Mouse (Mus musculus) forebrain, embryonic 15.5 days (tissue): ENCODE results near the gene Mbd3. TPM values are rescaled to one million over a fixed set of nuclear protein-coding genes. Genes with fewer than 3 reads are reported as not detected.

Experiments
- ATAC-seq: fragments of 200-750 bp; cut with Nextera tagmentation; replicated peaks from 2 replicates; pipeline ENCODE4 v1.8.0; 2017; ENCODE audit warnings: mild to moderate bottlenecking, moderate TSS enrichment, moderate library complexity
- H3K27ac ChIP-seq: fragments of 300-500 bp; sonication (generic); replicated peaks from 2 replicates; pipeline ENCODE4 v1.5.1; 2015; ENCODE audit warnings: mild to moderate bottlenecking, inconsistent platforms
- H3K27me3 ChIP-seq: fragments of 300-500 bp; sonication (generic); 2 replicates; pipeline ENCODE4 v1.6.1; 2015; ENCODE audit warnings: inconsistent platforms
- H3K36me3 ChIP-seq: fragments of 300-500 bp; sonication (generic); 2 replicates; pipeline ENCODE4 v1.6.1; 2015; ENCODE audit warnings: mild to moderate bottlenecking, inconsistent platforms
- H3K4me1 ChIP-seq: fragments of 300-500 bp; sonication (generic); 2 replicates; pipeline ENCODE4 v1.6.1; 2015; ENCODE audit warnings: inconsistent platforms
- H3K4me2 ChIP-seq: fragments of 300-500 bp; sonication (generic); replicated peaks from 2 replicates; pipeline ENCODE4 v1.6.1; 2015; ENCODE audit warnings: mild to moderate bottlenecking, inconsistent platforms
- H3K4me3 ChIP-seq: fragments of 300-500 bp; sonication (generic); 2 replicates; pipeline ENCODE4 v1.5.1; 2015; ENCODE audit warnings: mild to moderate bottlenecking, inconsistent platforms
- H3K9ac ChIP-seq: fragments of 300-500 bp; sonication (generic); replicated peaks from 2 replicates; pipeline ENCODE4 v1.6.1; 2015; ENCODE audit warnings: mild to moderate bottlenecking, inconsistent platforms
- H3K9me3 ChIP-seq: fragments of 300-500 bp; sonication (generic); 2 replicates; pipeline ENCODE4 v1.6.1; 2016; ENCODE audit warnings: inconsistent platforms
- WGBS: fragments of 180-500 bp; shearing (Covaris S2); methylation state at CpG from one replicate; pipeline ENCODE4 v1.1.7; 2015; ENCODE audit warnings: mixed read lengths; 5-methylcytosine and 5-hydroxymethylcytosine counted together
- polyA plus RNA-seq: library from polyadenylated mRNA; unstranded; fragments of >200 nt; fragmentation: Nextera tagmentation; extraction: Ambion mirVana; gene quantifications from 2 replicates; pipeline ENCODE4 v1.2.1, GENCODE M21; 2015

Mbd3 gene
- polyA plus RNA-seq, 1 experiment from 2014 or later: 281 TPM

- H3K4me1 ChIP-seq: peaks cover 13% of the 10 kb centered on the region
- H3K9me3 ChIP-seq: no peaks in the 10 kb centered on the region
- H3K4me3 ChIP-seq: no peak overlapping the region
- ATAC-seq: no peak
- H3K9ac ChIP-seq: no peak overlapping the region
- H3K27me3 ChIP-seq: no peaks in the 10 kb centered on the region
- no peaks in the 10 kb centered on the region for H3K36me3 ChIP-seq
- H3K4me2 ChIP-seq: no peak overlapping the region
- no peak overlapping the region for H3K27ac ChIP-seq
- WGBS: 25% methylated on average over 6 of the region's 6 CpGs
These were observed 25.3 kb downstream of the Mbd3 start for GRCm38 (mm10) chr10:80374063-80374462.

DNA sequence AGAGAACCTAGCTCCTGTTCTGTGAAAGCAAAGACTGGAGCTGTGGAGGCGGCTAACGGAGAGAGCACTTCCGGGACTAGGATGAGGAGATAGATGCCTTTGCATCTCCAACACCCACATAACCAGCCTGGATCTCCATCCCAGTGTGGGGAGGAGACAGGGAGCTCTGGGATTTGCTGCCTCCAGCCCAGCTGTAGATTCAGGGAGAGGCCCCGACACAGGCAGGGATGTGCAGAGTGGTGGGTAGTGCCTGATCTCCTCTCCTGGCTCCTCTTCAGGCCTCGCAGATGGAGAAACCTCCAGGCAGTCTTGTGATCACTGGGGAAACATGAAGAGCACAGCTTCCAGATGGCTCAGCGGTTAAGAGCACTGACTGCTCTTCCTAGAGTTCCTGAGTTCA, 26.6 kb downstream of the Mbd3 start:
- Histone ChIP-seq H3K27ac (no peak overlapping the region), H3K4me1 (peaks cover 13% of the 10 kb centered on the region), H3K9ac (no peak overlapping the region), H3K36me3 (no peaks in the 10 kb centered on the region), H3K4me2 (no peak overlapping the region), H3K27me3 (no peaks in the 10 kb centered on the region), H3K4me3 (no peak overlapping the region), H3K9me3 (no peaks in the 10 kb centered on the region)
- ATAC-seq: no peak
- 89% methylated on average over 6 of the region's 6 CpGs for WGBS

GRCm38 (mm10) chr10:80371983-80372382, 27.4 kb downstream of the Mbd3 start:
- peak overlapping the region; percentile 29 for H3K4me2 ChIP-seq
- 0 out of 2 replicates have a peak overlapping the region, but pooled peaks have one; percentile 19 for H3K9ac ChIP-seq
- H3K4me1 ChIP-seq: peaks cover 13% of the 10 kb centered on the region
- ATAC-seq: peak; percentile 7; the same call in 1 of the 2 replicates
- H3K36me3 ChIP-seq: no peaks in the 10 kb centered on the region
- H3K9me3 ChIP-seq: no peaks in the 10 kb centered on the region
- 0 out of 2 replicates have a peak overlapping the region, but pooled peaks have one; percentile 25 for H3K4me3 ChIP-seq
- peak overlapping the region; percentile 54 for H3K27ac ChIP-seq
- no peaks in the 10 kb centered on the region for H3K27me3 ChIP-seq
- 48% methylated on average over 9 of the region's 9 CpGs for WGBS

DNA sequence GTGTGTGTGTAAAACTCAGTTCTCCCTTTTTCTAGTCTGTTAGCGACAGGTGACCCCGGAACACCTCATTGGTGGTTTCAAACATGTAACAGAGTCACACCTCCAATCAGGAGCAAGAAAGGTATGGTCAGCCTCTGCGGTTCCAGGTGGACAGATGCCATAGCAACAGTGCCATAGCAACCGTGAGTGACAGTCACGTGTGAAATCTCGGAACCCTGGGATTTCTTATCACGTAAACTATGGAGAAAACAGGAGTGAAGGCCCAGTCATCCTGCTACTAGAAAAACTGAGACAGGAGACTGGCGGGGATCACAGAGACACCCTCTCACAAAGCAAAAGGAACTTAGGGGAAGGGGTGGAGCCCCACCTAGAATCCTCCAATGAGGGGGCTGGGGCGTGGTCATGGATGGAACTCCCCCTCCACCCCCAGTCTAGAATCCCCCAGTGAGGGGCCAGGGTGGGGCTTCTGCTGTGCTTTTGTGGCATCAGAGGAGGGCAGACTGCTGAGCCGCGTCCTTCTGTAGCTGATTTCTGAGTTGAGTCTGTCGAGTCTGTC, 27.9 kb downstream of the Mbd3 start:
- Histone ChIP-seq H3K9ac (0 out of 2 replicates have a peak overlapping the region, but pooled peaks have one; percentile 19), H3K27me3 (no peaks in the 10 kb centered on the region), H3K27ac (peak overlapping the region; percentile 54), H3K4me2 (peak overlapping the region; percentile 29), H3K4me1 (peaks cover 13% of the 10 kb centered on the region), H3K4me3 (peak overlapping the region; percentile 25), H3K36me3 (no peaks in the 10 kb centered on the region), H3K9me3 (no peaks in the 10 kb centered on the region)
- WGBS: 2% methylated on average over 12 of the region's 12 CpGs
- ATAC-seq: peak; percentile 75

DNA sequence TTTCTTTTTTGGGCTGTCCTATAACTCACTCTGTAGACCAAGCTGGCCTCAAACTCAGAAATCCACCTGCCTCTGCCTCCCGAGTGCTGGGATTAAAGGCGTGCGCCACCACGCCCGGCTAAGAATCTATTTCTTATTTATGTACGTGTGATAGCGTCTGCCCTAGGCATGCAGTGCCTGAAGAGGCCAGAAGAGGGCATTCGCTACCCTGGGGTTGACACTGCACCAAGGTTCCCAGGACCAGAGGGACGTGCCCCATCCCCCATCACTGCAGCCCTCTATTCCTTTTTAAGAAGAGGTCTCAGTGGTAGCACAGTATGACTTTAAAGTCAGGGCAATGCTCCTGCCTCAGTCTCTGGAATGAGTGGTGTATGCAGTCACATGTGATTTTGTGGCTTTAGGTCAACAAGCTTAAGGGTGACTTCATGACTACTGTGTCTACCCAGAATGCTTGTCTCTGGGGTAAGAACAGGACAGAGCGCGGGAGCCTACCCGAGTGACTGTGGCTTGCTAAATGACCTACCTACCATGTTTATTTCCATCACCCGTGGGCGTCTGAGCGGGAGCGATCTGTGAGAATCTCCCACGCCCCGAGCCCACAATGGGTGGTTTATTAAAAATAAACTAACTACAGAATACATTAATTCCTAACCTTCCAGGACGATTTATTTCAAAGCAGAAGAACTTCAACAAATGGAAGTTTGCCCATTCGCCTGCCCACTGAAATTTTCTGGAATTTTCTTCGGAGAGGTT, 29.2 kb downstream of the Mbd3 start:
- H3K4me1 ChIP-seq: peaks cover 13% of the 10 kb centered on the region
- no peaks in the 10 kb centered on the region for H3K9me3 ChIP-seq
- no peak overlapping the region for H3K9ac ChIP-seq
- no peak for ATAC-seq
- no peak overlapping the region for H3K4me3 ChIP-seq
- H3K27me3 ChIP-seq: no peaks in the 10 kb centered on the region
- H3K4me2 ChIP-seq: no peak overlapping the region
- 86% methylated on average over 21 of the region's 21 CpGs for WGBS
- no peaks in the 10 kb centered on the region for H3K36me3 ChIP-seq
- H3K27ac ChIP-seq: no peak overlapping the region

DNA sequence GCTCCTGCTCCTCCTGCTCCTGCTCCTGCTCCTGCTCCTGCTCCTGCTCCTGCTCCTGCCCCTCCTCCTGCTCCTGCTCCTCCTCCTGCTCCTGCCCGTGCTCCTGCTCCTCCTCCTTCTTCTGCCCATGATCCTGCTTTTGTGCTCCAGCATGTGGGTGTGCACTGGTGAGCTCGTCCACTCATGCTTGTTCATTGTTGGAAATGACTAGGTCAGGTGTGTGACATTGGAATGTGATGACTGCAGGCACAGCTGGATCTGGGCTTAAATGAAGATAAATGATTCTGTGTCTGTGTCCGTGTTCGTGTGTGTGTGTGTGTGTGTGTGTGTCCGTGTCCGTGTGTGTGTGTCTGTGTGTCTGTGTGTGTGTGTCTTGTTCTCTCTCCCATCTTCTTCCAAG, 31.0 kb downstream of the Mbd3 start:
- Histone ChIP-seq H3K27me3 (0 out of 2 replicates have a peak, but pooled peaks cover 10% of the 10 kb centered on the region), H3K36me3 (no peaks in the 10 kb centered on the region), H3K4me3 (no peak overlapping the region), H3K4me2 (no peak overlapping the region), H3K9ac (no peak overlapping the region), H3K4me1 (peaks cover 16% of the 10 kb centered on the region), H3K9me3 (no peaks in the 10 kb centered on the region), H3K27ac (no peak overlapping the region)
- no peak for ATAC-seq
- 90% methylated on average over 6 of the region's 6 CpGs for WGBS

DNA sequence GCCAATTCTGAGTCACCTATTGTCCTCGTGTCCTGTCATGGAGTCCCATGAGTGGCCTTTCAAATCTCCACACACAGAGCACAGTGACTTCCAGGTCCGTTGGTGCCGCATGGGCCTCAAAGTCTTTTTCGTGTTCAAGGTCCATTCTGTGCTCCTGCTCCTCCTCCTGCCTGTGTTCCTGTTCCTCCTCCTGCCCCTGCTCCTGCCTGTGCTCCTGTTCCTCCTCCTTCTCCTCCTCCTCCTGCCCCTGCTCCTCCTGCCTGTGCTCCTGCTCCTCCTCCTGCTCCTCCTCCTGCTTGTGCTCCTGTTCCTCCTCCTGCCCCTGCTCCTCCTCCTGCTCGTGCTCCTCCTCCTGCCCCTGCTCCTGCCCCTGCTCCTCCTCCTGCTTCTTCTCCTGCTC, 31.4 kb downstream of the Mbd3 start:
- ATAC-seq: no peak
- 0 out of 2 replicates have a peak, but pooled peaks cover 10% of the 10 kb centered on the region for H3K27me3 ChIP-seq
- WGBS: 68% methylated on average over 5 of the region's 5 CpGs
- no peak overlapping the region for H3K27ac ChIP-seq
- H3K9me3 ChIP-seq: no peaks in the 10 kb centered on the region
- H3K4me3 ChIP-seq: no peak overlapping the region
- H3K4me2 ChIP-seq: no peak overlapping the region
- H3K36me3 ChIP-seq: no peaks in the 10 kb centered on the region
- no peak overlapping the region for H3K9ac ChIP-seq
- peaks cover 16% of the 10 kb centered on the region for H3K4me1 ChIP-seq

DNA sequence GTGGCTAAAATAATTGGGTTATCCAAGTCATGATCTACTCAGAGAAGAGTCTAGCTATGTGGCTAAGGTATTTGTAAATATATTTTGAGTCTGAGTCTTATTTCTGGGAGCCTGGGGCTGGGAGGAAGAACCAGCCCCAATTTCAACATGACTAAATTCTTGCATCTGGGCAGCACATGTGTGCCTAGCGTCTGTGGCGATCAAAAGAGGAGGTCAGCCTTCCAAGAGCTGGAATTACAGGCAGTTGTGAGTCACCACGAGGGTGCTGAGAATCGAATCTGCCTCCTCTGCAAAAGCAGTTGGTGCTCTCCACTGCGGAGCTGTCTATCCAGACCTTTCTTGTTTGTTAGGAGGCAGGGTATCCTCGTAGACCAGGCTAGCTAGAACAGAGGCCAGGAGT, 33.6 kb downstream of the Mbd3 start:
- no peak overlapping the region for H3K9ac ChIP-seq
- no peak overlapping the region for H3K4me2 ChIP-seq
- no peaks in the 10 kb centered on the region for H3K36me3 ChIP-seq
- no peak overlapping the region for H3K4me3 ChIP-seq
- H3K27ac ChIP-seq: no peak overlapping the region
- H3K27me3 ChIP-seq: 0 out of 2 replicates have a peak, but pooled peaks cover 10% of the 10 kb centered on the region
- H3K4me1 ChIP-seq: 0 out of 2 replicates have a peak, but pooled peaks cover 3% of the 10 kb centered on the region
- no peak for ATAC-seq
- 76% methylated on average over 6 of the region's 6 CpGs for WGBS
- H3K9me3 ChIP-seq: no peaks in the 10 kb centered on the region

GRCm38 (mm10) chr10:80363734-80364133, 35.6 kb downstream of the Mbd3 start:
- Histone ChIP-seq H3K27ac (no peak overlapping the region), H3K9me3 (no peaks in the 10 kb centered on the region), H3K4me2 (no peak overlapping the region), H3K36me3 (no peaks in the 10 kb centered on the region), H3K4me1 (0 out of 2 replicates have a peak, but pooled peaks cover 3% of the 10 kb centered on the region), H3K4me3 (no peak overlapping the region), H3K27me3 (0 out of 2 replicates have a peak, but pooled peaks cover 10% of the 10 kb centered on the region), H3K9ac (no peak overlapping the region)
- WGBS: 36% methylated on average over 6 of the region's 6 CpGs
- ATAC-seq: no peak

DNA sequence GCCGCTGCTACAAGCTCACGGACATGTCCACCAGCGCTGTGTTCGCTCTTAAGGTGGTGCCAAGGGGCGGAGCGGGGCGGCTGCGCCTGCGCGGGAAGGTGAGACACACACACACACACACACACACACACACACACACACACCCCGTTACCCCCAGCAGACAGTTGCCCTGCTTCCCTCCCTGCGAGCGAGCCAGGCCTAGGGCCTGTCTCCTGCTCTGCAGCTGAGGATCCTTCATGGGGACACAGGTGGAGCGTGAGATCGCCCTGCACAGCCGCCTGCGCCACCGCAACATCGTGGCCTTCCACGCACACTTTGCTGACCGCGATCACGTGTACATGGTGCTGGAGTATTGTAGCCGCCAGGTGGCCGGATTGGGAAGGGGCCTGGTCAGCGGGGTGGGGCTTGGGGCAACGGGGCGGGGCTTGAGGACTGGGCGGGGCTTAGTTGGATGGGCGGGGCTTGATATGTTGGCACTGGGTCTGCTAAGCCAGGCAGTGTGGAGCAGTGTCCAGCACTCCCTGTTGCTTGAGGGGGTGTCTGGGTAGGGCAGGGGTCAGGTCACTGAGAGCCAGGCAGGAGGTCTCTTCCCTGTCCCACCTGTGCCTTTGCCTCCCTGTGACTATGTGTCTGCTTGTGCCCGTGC, 41.2 kb downstream of the Mbd3 start:
- H3K27ac ChIP-seq: no peak overlapping the region

GRCm38 (mm10) chr10:80357336-80357735, 42.0 kb downstream of the Mbd3 start:
- no peak overlapping the region for H3K4me3 ChIP-seq
- peaks cover 23% of the 10 kb centered on the region for H3K4me1 ChIP-seq
- H3K27me3 ChIP-seq: peaks cover 54% of the 10 kb centered on the region
- no peak overlapping the region for H3K27ac ChIP-seq
- 34% methylated on average over 7 of the region's 7 CpGs for WGBS
- no peaks in the 10 kb centered on the region for H3K36me3 ChIP-seq
- H3K4me2 ChIP-seq: peak overlapping the region; percentile 44
- H3K9ac ChIP-seq: no peak overlapping the region
- 0 out of 2 replicates have a peak, but pooled peaks have one; percentile 39 for ATAC-seq
- H3K9me3 ChIP-seq: no peaks in the 10 kb centered on the region

More for the DNA sequence above, 41.2 kb downstream of the Mbd3 start:
- no peaks in the 10 kb centered on the region for H3K36me3 ChIP-seq
- H3K4me3 ChIP-seq: peak overlapping the region; percentile 31
- WGBS: 7% methylated on average over 31 of the region's 31 CpGs
- peaks cover 23% of the 10 kb centered on the region for H3K4me1 ChIP-seq
- ATAC-seq: peak; percentile 41; the same call in 1 of the 2 replicates
- peaks cover 47% of the 10 kb centered on the region for H3K27me3 ChIP-seq
- no peaks in the 10 kb centered on the region for H3K9me3 ChIP-seq
- H3K9ac ChIP-seq: peak overlapping the region; percentile 36
- H3K4me2 ChIP-seq: peak overlapping the region; percentile 44

- ATAC-seq: no peak; the same call in 1 of the 2 replicates
- Histone ChIP-seq H3K27ac (no peak overlapping the region), H3K36me3 (no peaks in the 10 kb centered on the region), H3K4me3 (peak overlapping the region; percentile 36), H3K9me3 (no peaks in the 10 kb centered on the region), H3K4me2 (peak overlapping the region; percentile 59), H3K9ac (no peak overlapping the region; the same call in 1 of the 2 replicates), H3K4me1 (peaks cover 23% of the 10 kb centered on the region), H3K27me3 (peaks cover 58% of the 10 kb centered on the region)
- WGBS: 3% methylated on average over 34 of the region's 34 CpGs
These were observed 42.6 kb downstream of the Mbd3 start for GRCm38 (mm10) chr10:80356737-80357136.
